Mouse (Mus musculus): ENCODE measurements around the gene Pgm1.

The Pgm1 gene

GRCm38 (mm10) chr4:99958084-99958815 is 29.0 kb downstream of the Pgm1 start:
- DNase-seq (ENCODE audit: low spot score) = no peak

- no peak for DNase-seq (ENCODE audit: low spot score)
Observed at GRCm38 (mm10) chr4:99959308-99959707, 30.1 kb downstream of the Pgm1 start.

DNA sequence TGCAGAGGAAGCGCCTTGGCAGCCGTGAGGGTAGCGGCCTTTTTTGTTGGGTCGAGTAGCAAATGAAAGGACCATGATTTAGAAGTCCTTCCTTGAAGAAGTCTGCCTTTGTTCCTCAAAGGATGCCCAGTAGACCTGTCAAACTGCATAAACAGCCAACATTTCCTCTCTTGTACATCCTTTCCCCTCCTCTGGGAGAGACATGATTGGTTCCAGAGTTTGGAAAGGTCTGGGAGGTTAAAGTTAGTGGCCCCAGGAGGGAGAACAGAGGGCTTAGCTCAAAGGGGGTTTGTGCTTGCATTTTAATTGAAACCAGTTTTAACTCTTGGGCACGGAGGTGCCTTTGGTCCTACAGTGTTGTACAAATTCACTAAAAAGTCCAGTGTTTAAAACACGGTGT is 37.3 kb downstream of the Pgm1 start:
- DNase-seq (ENCODE audit: low spot score) = no peak

GRCm38 (mm10) chr4:99969328-99969727 is 40.1 kb downstream of the Pgm1 start:
- DNase-seq (ENCODE audit: low spot score) = no peak

- no peak for DNase-seq (ENCODE audit: low spot score)
Observed at GRCm38 (mm10) chr4:99970097-99970496, 40.9 kb downstream of the Pgm1 start.

- DNase-seq (ENCODE audit: low spot score) = no peak
Observed at GRCm38 (mm10) chr4:99972886-99973285, 43.7 kb downstream of the Pgm1 start.

DNA sequence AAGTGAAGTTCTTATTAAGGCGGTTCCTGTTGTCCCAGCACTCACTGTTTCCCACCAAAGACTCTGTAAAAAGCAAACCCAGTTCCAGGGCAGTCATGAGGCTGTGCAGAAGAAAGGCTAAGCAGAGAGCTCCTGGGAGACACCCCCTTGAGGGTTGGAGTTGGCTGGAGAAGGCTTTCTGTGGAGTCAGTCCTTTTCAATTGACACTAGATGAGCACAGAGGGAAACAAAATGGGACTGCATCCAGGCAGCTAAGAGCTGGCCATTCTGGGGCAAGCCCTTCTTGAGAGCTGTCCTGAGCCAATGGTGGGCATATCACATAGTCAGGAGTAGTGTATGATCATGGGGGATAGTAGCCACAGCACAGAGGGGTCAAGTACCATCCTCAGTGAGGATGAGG is 44.7 kb downstream of the Pgm1 start:
- no peak for DNase-seq (ENCODE audit: low spot score)

DNA sequence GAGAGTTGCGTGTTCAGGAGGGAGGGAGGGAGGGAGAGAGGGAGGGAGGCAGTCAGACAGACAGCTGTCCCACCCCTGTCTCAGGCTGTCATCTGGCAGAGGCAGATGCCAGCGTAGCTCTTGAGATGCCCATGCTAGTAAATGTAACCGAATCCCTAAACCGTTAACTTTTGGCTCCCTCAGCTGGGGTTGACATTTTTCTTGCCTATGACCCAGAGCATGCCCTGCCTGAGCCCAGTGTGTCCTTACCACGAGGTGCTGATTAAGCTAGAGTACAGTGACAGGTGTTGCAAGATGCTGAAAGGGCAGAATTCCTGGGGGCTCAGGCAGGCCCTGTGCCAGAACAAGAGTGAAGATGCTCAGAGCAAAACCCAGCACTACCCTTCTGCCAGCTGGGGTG is 45.2 kb downstream of the Pgm1 start:
- no peak for DNase-seq (ENCODE audit: low spot score)

- no peak for DNase-seq (ENCODE audit: low spot score)
Observed at GRCm38 (mm10) chr4:99979326-99979725, 50.1 kb downstream of the Pgm1 start.

DNA sequence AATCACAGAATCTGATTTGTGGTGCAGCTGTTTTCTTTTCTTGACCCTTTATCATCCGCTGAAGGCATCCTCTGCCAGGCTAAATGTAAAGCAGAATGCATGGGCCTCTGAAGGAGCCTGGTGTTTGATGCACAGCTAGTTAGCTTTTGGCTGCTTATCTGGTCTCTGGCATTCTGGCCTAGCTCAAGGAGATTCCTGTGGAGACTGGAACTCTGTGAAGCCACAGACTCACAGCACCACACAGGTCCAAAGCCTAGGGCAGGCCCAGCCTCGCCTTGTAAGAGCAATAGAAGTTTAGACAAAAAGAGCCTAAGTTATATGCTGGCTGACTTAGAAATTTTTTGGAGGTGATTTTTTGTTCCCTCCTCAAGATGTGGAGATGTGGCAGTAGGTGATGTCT is 52.0 kb downstream of the Pgm1 start:
- no peak for DNase-seq (ENCODE audit: low spot score)

- DNase-seq (ENCODE audit: low spot score) = no peak
Observed at GRCm38 (mm10) chr4:99983652-99984368, 54.6 kb downstream of the Pgm1 start.

GRCm38 (mm10) chr4:99984369-99984752 is 55.1 kb downstream of the Pgm1 start:
- DNase-seq (ENCODE audit: low spot score) = no peak

- DNase-seq (ENCODE audit: low spot score) = no peak
Observed at GRCm38 (mm10) chr4:99985086-99985485, 55.9 kb downstream of the Pgm1 start.

- DNase-seq (ENCODE audit: low spot score) = no peak
Observed at GRCm38 (mm10) chr4:99985631-99986030, 56.4 kb downstream of the Pgm1 start.

DNA sequence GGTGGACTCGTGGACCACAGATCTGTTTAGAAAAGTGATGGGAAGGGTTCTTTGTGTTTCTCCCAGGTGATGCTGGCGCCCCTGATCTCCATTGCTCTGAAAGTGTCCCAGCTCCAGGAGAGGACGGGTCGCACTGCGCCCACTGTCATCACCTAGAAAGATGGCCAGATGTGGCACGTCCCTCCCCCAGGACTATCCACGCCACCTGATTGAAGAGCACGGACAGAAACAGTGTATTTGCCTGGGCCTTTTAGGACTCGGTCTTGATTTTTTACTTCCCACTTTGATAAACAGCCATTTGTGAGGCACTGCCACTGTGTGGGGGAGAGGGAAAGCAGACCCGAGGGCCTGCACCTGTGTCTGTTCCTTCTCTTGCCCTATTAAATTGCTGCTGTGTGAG is 57.4 kb downstream of the Pgm1 start:
- DNase-seq (ENCODE audit: low spot score) = no peak

GRCm38 (mm10) chr4:99988771-99989170 is 59.6 kb downstream of the Pgm1 start:
- DNase-seq (ENCODE audit: low spot score) = no peak

DNA sequence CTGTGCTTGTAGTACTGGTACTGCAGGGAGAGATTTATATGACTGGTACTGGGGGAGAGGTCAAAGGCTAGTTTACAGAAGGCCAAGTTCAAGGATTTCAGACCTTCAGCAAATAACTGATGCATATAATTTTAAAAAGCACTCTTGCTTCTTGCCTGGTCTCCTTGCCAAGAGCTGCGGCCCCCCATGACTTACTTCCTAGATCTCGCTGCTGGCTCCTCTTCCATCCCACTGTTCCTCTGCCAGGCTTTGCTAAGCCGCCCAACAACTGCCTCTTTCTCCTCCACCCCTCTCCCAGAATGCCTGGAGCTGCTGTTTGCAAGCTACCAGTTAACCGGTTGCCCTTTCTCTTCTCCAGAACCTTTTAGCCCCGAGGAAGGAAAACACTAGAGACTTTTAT is 71.8 kb downstream of the Pgm1 start:
- DNase-seq (ENCODE audit: low spot score) = no peak

- DNase-seq (ENCODE audit: low spot score) = no peak
Observed at GRCm38 (mm10) chr4:100001806-100002205, 72.6 kb downstream of the Pgm1 start.

- DNase-seq (ENCODE audit: low spot score) = no peak
Observed at GRCm38 (mm10) chr4:100007721-100008120, 78.5 kb downstream of the Pgm1 start.

GRCm38 (mm10) chr4:100008371-100009090 is 79.3 kb downstream of the Pgm1 start:
- DNase-seq (ENCODE audit: low spot score) = peak; percentile 62

GRCm38 (mm10) chr4:100009211-100009678 is 80.0 kb downstream of the Pgm1 start:
- no peak for DNase-seq (ENCODE audit: low spot score)

- DNase-seq (ENCODE audit: low spot score) = no peak
Observed at GRCm38 (mm10) chr4:100010916-100011315, 81.7 kb downstream of the Pgm1 start.

DNA sequence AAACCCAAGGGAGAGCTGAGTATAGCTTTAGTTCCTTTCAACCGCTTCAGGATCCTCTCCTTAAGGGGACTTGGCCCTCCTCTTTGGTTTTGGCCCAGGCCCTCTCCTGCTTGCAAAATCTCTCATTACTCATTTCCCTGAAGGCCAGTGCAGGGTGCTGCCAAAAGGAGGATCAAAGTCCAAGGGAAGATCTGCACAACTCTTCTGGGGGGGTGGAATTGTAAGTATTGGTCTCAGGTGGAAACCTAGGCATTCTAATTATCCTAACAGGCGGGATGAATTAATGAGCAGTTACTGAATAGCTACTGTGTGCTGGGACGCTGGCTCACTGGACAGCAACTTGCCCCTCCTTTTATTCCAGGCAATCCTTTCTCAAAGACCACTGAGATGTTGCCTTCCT is 82.3 kb downstream of the Pgm1 start:
- no peak for DNase-seq (ENCODE audit: low spot score)
